Mouse (Mus musculus) midbrain, embryonic 11.5 days (tissue): ENCODE measurements around the gene Traf5. TPM values are rescaled to one million over a fixed set of nuclear protein-coding genes. Genes with fewer than 3 reads are reported as not detected.
A peak's percentile ranks its signal among the peaks of the same experiment; 100 is the strongest.

Experiments
- ATAC-seq: fragments of 200-750 bp; cut with Nextera tagmentation; 2 replicates; pipeline ENCODE4 v1.8.0; 2017; ENCODE audit warnings: moderate TSS enrichment, moderate library complexity; ENCODE audit not compliant: low FRiP score
- DNase-seq: peaks from one replicate; pipeline ENCODE4 v3.0.0; 2015; ENCODE audit warnings: low spot score; ENCODE audit errors: missing footprints
- H3K27ac ChIP-seq: fragments of 300-500 bp; sonication (generic); 2 replicates; pipeline ENCODE4 v1.5.1; 2014; ENCODE audit warnings: low read depth, low read length
- H3K27me3 ChIP-seq: fragments of 300-500 bp; sonication (generic); 2 replicates; pipeline ENCODE4 v1.6.1; 2014; ENCODE audit warnings: mild to moderate bottlenecking, low read length, moderate library complexity, mixed read lengths; ENCODE audit not compliant: control insufficient read depth, insufficient read depth
- H3K36me3 ChIP-seq: fragments of 300-500 bp; sonication (generic); 2 replicates; pipeline ENCODE4 v1.6.1; 2014; ENCODE audit warnings: mild to moderate bottlenecking, low read length, moderate library complexity, mixed read lengths; ENCODE audit not compliant: control insufficient read depth, insufficient read depth
- H3K4me1 ChIP-seq: fragments of 300-500 bp; sonication (generic); 2 replicates; pipeline ENCODE4 v1.6.1; 2014; ENCODE audit warnings: low read length; ENCODE audit not compliant: control insufficient read depth, insufficient read depth
- H3K4me2 ChIP-seq: fragments of 300-500 bp; sonication (generic); 2 replicates; pipeline ENCODE4 v1.6.1; 2014; ENCODE audit warnings: mild to moderate bottlenecking, moderate library complexity
- H3K4me3 ChIP-seq: fragments of 300-500 bp; sonication (generic); 2 replicates; pipeline ENCODE4 v1.5.1; 2014; ENCODE audit warnings: low read depth, low read length
- H3K9ac ChIP-seq: fragments of 300-500 bp; sonication (generic); 2 replicates; pipeline ENCODE4 v1.6.1; 2014; ENCODE audit warnings: low read length
- H3K9me3 ChIP-seq: fragments of 300-500 bp; sonication (generic); 2 replicates; pipeline ENCODE4 v1.6.1; 2016; ENCODE audit warnings: low read length; ENCODE audit not compliant: control insufficient read depth
- WGBS: fragments of 180-500 bp; shearing (Covaris S2); extraction: QIAGEN DNeasy Blood & Tissue Kit; methylation state at CpG from one replicate; pipeline ENCODE4 v1.1.7; 2014; 5-methylcytosine and 5-hydroxymethylcytosine counted together
- polyA plus RNA-seq: library from polyadenylated mRNA; unstranded; fragments of >200 nt; fragmentation: Nextera tagmentation; extraction: Ambion mirVana; gene quantifications from 2 replicates; pipeline ENCODE4 v1.2.1, GENCODE M21; 2014

Gene Traf5
- polyA plus RNA-seq, 1 experiment from 2014 or later: 4.1 TPM

GRCm38 (mm10) chr1:191969939-191970338, 122.4 kb downstream of the Traf5 start:
- H3K27me3 ChIP-seq: no peaks in the 10 kb centered on the region
- no peak overlapping the region for H3K9ac ChIP-seq
- DNase-seq (peak; percentile 31), ATAC-seq (no peak)
- no peak overlapping the region for H3K4me2 ChIP-seq
- no peak overlapping the region for H3K27ac ChIP-seq
- WGBS: 78% methylated on average over 5 of the region's 5 CpGs
- H3K4me1 ChIP-seq: no peaks in the 10 kb centered on the region
- no peaks in the 10 kb centered on the region for H3K9me3 ChIP-seq
- no peak overlapping the region for H3K4me3 ChIP-seq
- H3K36me3 ChIP-seq: no peaks in the 10 kb centered on the region

GRCm38 (mm10) chr1:191964773-191965481, 127.4 kb downstream of the Traf5 start:
- Histone ChIP-seq H3K27me3 (no peaks in the 10 kb centered on the region), H3K4me3 (no peak overlapping the region), H3K9ac (no peak overlapping the region), H3K4me2 (no peak overlapping the region), H3K9me3 (no peaks in the 10 kb centered on the region), H3K4me1 (no peaks in the 10 kb centered on the region), H3K27ac (no peak overlapping the region), H3K36me3 (no peaks in the 10 kb centered on the region)
- ATAC-seq (peak; percentile 40; the same call in 1 of the 2 replicates), DNase-seq (peak; percentile 95)
- 17% methylated on average over 13 of the region's 13 CpGs for WGBS

- Histone ChIP-seq H3K27me3 (no peaks in the 10 kb centered on the region), H3K9me3 (no peaks in the 10 kb centered on the region), H3K4me3 (no peak overlapping the region), H3K4me2 (no peak overlapping the region), H3K9ac (no peak overlapping the region), H3K4me1 (no peaks in the 10 kb centered on the region), H3K27ac (no peak overlapping the region), H3K36me3 (no peaks in the 10 kb centered on the region)
- ATAC-seq (peak; percentile 64), DNase-seq (peak; percentile 95)
- 24% methylated on average over 8 of the region's 8 CpGs for WGBS
Observed at GRCm38 (mm10) chr1:191963948-191964772, 128.2 kb downstream of the Traf5 start.

GRCm38 (mm10) chr1:191963413-191963812, 128.9 kb downstream of the Traf5 start:
- no peaks in the 10 kb centered on the region for H3K36me3 ChIP-seq
- H3K27me3 ChIP-seq: no peaks in the 10 kb centered on the region
- no peak overlapping the region for H3K4me2 ChIP-seq
- H3K4me1 ChIP-seq: no peaks in the 10 kb centered on the region
- ATAC-seq (no peak), DNase-seq (peak; percentile 44)
- no peak overlapping the region for H3K4me3 ChIP-seq
- H3K27ac ChIP-seq: no peak overlapping the region
- H3K9me3 ChIP-seq: no peaks in the 10 kb centered on the region
- 86% methylated on average over 3 of the region's 3 CpGs for WGBS
- no peak overlapping the region for H3K9ac ChIP-seq

GRCm38 (mm10) chr1:191960946-191961345, 131.4 kb downstream of the Traf5 start:
- no peaks in the 10 kb centered on the region for H3K9me3 ChIP-seq
- no peaks in the 10 kb centered on the region for H3K4me1 ChIP-seq
- 60% methylated on average over 2 of the region's 2 CpGs for whole genome bisulfite sequencing
- peak; percentile 35 for DNase-seq
- H3K27me3 ChIP-seq: no peaks in the 10 kb centered on the region
- H3K27ac ChIP-seq: no peak overlapping the region
- ATAC-seq: no peak
- no peak overlapping the region for H3K4me3 ChIP-seq
- H3K4me2 ChIP-seq: no peak overlapping the region
- no peaks in the 10 kb centered on the region for H3K36me3 ChIP-seq
- no peak overlapping the region for H3K9ac ChIP-seq

GRCm38 (mm10) chr1:191957321-191957720, 135.0 kb downstream of the Traf5 start:
- 80% methylated on average over 3 of the region's 3 CpGs for WGBS
- Histone ChIP-seq H3K9ac (no peak overlapping the region), H3K36me3 (no peaks in the 10 kb centered on the region), H3K4me2 (no peak overlapping the region), H3K4me3 (no peak overlapping the region), H3K27ac (no peak overlapping the region), H3K4me1 (no peaks in the 10 kb centered on the region), H3K27me3 (no peaks in the 10 kb centered on the region), H3K9me3 (no peaks in the 10 kb centered on the region)
- DNase-seq: peak; percentile 70
- ATAC-seq: no peak

GRCm38 (mm10) chr1:191956871-191957270, 135.5 kb downstream of the Traf5 start:
- Histone ChIP-seq H3K27ac (no peak overlapping the region), H3K4me1 (no peaks in the 10 kb centered on the region), H3K4me3 (no peak overlapping the region), H3K36me3 (no peaks in the 10 kb centered on the region), H3K9me3 (no peaks in the 10 kb centered on the region), H3K4me2 (no peak overlapping the region), H3K27me3 (no peaks in the 10 kb centered on the region), H3K9ac (no peak overlapping the region)
- 80% methylated on average over 2 of the region's 2 CpGs for WGBS
- DNase-seq: peak; percentile 44
- ATAC-seq: no peak

GRCm38 (mm10) chr1:191956261-191956660, 136.1 kb downstream of the Traf5 start:
- DNase-seq (peak; percentile 69), ATAC-seq (no peak)
- H3K36me3 ChIP-seq: no peaks in the 10 kb centered on the region
- H3K4me2 ChIP-seq: no peak overlapping the region
- no peak overlapping the region for H3K27ac ChIP-seq
- H3K9ac ChIP-seq: no peak overlapping the region
- no peaks in the 10 kb centered on the region for H3K9me3 ChIP-seq
- no peaks in the 10 kb centered on the region for H3K27me3 ChIP-seq
- no peaks in the 10 kb centered on the region for H3K4me1 ChIP-seq
- no peak overlapping the region for H3K4me3 ChIP-seq
- 76% methylated on average over 3 of the region's 3 CpGs for WGBS

- Histone ChIP-seq H3K36me3 (no peaks in the 10 kb centered on the region), H3K4me3 (no peak overlapping the region), H3K9me3 (no peaks in the 10 kb centered on the region), H3K9ac (no peak overlapping the region), H3K4me1 (no peaks in the 10 kb centered on the region), H3K27me3 (no peaks in the 10 kb centered on the region), H3K4me2 (no peak overlapping the region), H3K27ac (no peak overlapping the region)
- DNase-seq (peak; percentile 65), ATAC-seq (no peak)
- 62% methylated on average over 3 of the region's 3 CpGs for whole genome bisulfite sequencing
Observed at GRCm38 (mm10) chr1:191955101-191955500, 137.3 kb downstream of the Traf5 start.
